Mouse (Mus musculus): ENCODE data around the gene Fabp6. TPM values are rescaled to one million over a fixed set of nuclear protein-coding genes. Genes with fewer than 3 reads are reported as not detected.

Fabp6 gene
- polyA plus RNA-seq, 1 experiment: not detected

- Histone ChIP-seq H3K36me3 (ENCODE audit: control insufficient read depth, insufficient read depth, low read length) (no peaks in the 10 kb centered on the region), H3K4me3 (ENCODE audit: control insufficient read depth, low read depth, low read length) (no peak overlapping the region), H3K4me1 (ENCODE audit: control insufficient read depth, insufficient read depth, low read length) (no peaks in the 10 kb centered on the region), H3K27ac (ENCODE audit: control insufficient read depth, insufficient read depth, low read depth, low read length) (no peak overlapping the region), H3K27me3 (ENCODE audit: control insufficient read depth, insufficient read depth, low read length) (no peaks in the 10 kb centered on the region)
- TF ChIP-seq CTCF (IDR thresholded peaks at IDR 0.05; ENCODE audit: control insufficient read depth, insufficient read depth, insufficient replicate concordance, low read depth, low read length): no peak
- no peak for TF ChIP-seq POLR2A (IDR thresholded peaks at IDR 0.05; ENCODE audit: control insufficient read depth, low read depth, low read length)
These were observed 41.6 kb downstream of the Fabp6 start for GRCm38 (mm10) chr11:43559515-43560292.

- Histone ChIP-seq H3K36me3 (ENCODE audit: control insufficient read depth, insufficient read depth, low read length) (no peaks in the 10 kb centered on the region), H3K27ac (ENCODE audit: control insufficient read depth, insufficient read depth, low read depth, low read length) (no peak overlapping the region), H3K27me3 (ENCODE audit: control insufficient read depth, insufficient read depth, low read length) (no peaks in the 10 kb centered on the region), H3K4me1 (ENCODE audit: control insufficient read depth, insufficient read depth, low read length) (no peaks in the 10 kb centered on the region), H3K4me3 (ENCODE audit: control insufficient read depth, low read depth, low read length) (no peak overlapping the region)
- no peak for TF ChIP-seq POLR2A (IDR thresholded peaks at IDR 0.05; ENCODE audit: control insufficient read depth, low read depth, low read length)
- peak; percentile 8; the same call in 1 of the 2 replicates for TF ChIP-seq CTCF (IDR thresholded peaks at IDR 0.05; ENCODE audit: control insufficient read depth, insufficient read depth, insufficient replicate concordance, low read depth, low read length)
These were observed 44.8 kb downstream of the Fabp6 start for GRCm38 (mm10) chr11:43556538-43556937.

- TF ChIP-seq CTCF (IDR thresholded peaks at IDR 0.05; ENCODE audit: control insufficient read depth, insufficient read depth, insufficient replicate concordance, low read depth, low read length) (no peak), POLR2A (IDR thresholded peaks at IDR 0.05; ENCODE audit: control insufficient read depth, low read depth, low read length) (no peak)
- Histone ChIP-seq H3K27ac (ENCODE audit: control insufficient read depth, insufficient read depth, low read depth, low read length) (no peak overlapping the region), H3K4me1 (ENCODE audit: control insufficient read depth, insufficient read depth, low read length) (peaks cover 6% of the 10 kb centered on the region), H3K27me3 (ENCODE audit: control insufficient read depth, insufficient read depth, low read length) (no peaks in the 10 kb centered on the region), H3K36me3 (ENCODE audit: control insufficient read depth, insufficient read depth, low read length) (no peaks in the 10 kb centered on the region), H3K4me3 (ENCODE audit: control insufficient read depth, low read depth, low read length) (no peak overlapping the region)
These were observed 48.7 kb downstream of the Fabp6 start for GRCm38 (mm10) chr11:43552675-43553074.

GRCm38 (mm10) chr11:43551756-43552155, 49.6 kb downstream of the Fabp6 start:
- Histone ChIP-seq H3K4me3 (ENCODE audit: control insufficient read depth, low read depth, low read length) (no peak overlapping the region), H3K27me3 (ENCODE audit: control insufficient read depth, insufficient read depth, low read length) (no peaks in the 10 kb centered on the region), H3K4me1 (ENCODE audit: control insufficient read depth, insufficient read depth, low read length) (peaks cover 6% of the 10 kb centered on the region), H3K27ac (ENCODE audit: control insufficient read depth, insufficient read depth, low read depth, low read length) (no peak overlapping the region), H3K36me3 (ENCODE audit: control insufficient read depth, insufficient read depth, low read length) (no peaks in the 10 kb centered on the region)
- TF ChIP-seq CTCF (IDR thresholded peaks at IDR 0.05; ENCODE audit: control insufficient read depth, insufficient read depth, insufficient replicate concordance, low read depth, low read length): no peak
- no peak for TF ChIP-seq POLR2A (IDR thresholded peaks at IDR 0.05; ENCODE audit: control insufficient read depth, low read depth, low read length)

GRCm38 (mm10) chr11:43549701-43550100, 51.6 kb downstream of the Fabp6 start:
- no peak overlapping the region for H3K4me3 ChIP-seq (ENCODE audit: control insufficient read depth, low read depth, low read length)
- TF ChIP-seq POLR2A (IDR thresholded peaks at IDR 0.05; ENCODE audit: control insufficient read depth, low read depth, low read length) (no peak), CTCF (IDR thresholded peaks at IDR 0.05; ENCODE audit: control insufficient read depth, insufficient read depth, insufficient replicate concordance, low read depth, low read length) (no peak)
- peaks cover 6% of the 10 kb centered on the region for H3K4me1 ChIP-seq (ENCODE audit: control insufficient read depth, insufficient read depth, low read length)
- no peaks in the 10 kb centered on the region for H3K36me3 ChIP-seq (ENCODE audit: control insufficient read depth, insufficient read depth, low read length)
- H3K27me3 ChIP-seq (ENCODE audit: control insufficient read depth, insufficient read depth, low read length): no peaks in the 10 kb centered on the region
- H3K27ac ChIP-seq (ENCODE audit: control insufficient read depth, insufficient read depth, low read depth, low read length): peak overlapping the region; percentile 25; the same call in 1 of the 2 replicates

GRCm38 (mm10) chr11:43548657-43549435, 52.5 kb downstream of the Fabp6 start:
- Histone ChIP-seq H3K27me3 (ENCODE audit: control insufficient read depth, insufficient read depth, low read length) (no peaks in the 10 kb centered on the region), H3K27ac (ENCODE audit: control insufficient read depth, insufficient read depth, low read depth, low read length) (peak overlapping the region; percentile 25), H3K4me3 (ENCODE audit: control insufficient read depth, low read depth, low read length) (no peak overlapping the region), H3K36me3 (ENCODE audit: control insufficient read depth, insufficient read depth, low read length) (no peaks in the 10 kb centered on the region), H3K4me1 (ENCODE audit: control insufficient read depth, insufficient read depth, low read length) (peaks cover 6% of the 10 kb centered on the region)
- TF ChIP-seq POLR2A (IDR thresholded peaks at IDR 0.05; ENCODE audit: control insufficient read depth, low read depth, low read length): no peak
- no peak for TF ChIP-seq CTCF (IDR thresholded peaks at IDR 0.05; ENCODE audit: control insufficient read depth, insufficient read depth, insufficient replicate concordance, low read depth, low read length)

- no peaks in the 10 kb centered on the region for H3K27me3 ChIP-seq (ENCODE audit: control insufficient read depth, insufficient read depth, low read length)
- H3K4me3 ChIP-seq (ENCODE audit: control insufficient read depth, low read depth, low read length): no peak overlapping the region
- peaks cover 6% of the 10 kb centered on the region for H3K4me1 ChIP-seq (ENCODE audit: control insufficient read depth, insufficient read depth, low read length)
- H3K27ac ChIP-seq (ENCODE audit: control insufficient read depth, insufficient read depth, low read depth, low read length): no peak overlapping the region; the same call in 1 of the 2 replicates
- TF ChIP-seq POLR2A (IDR thresholded peaks at IDR 0.05; ENCODE audit: control insufficient read depth, low read depth, low read length) (no peak), CTCF (IDR thresholded peaks at IDR 0.05; ENCODE audit: control insufficient read depth, insufficient read depth, insufficient replicate concordance, low read depth, low read length) (no peak)
- H3K36me3 ChIP-seq (ENCODE audit: control insufficient read depth, insufficient read depth, low read length): no peaks in the 10 kb centered on the region
These were observed 53.2 kb downstream of the Fabp6 start for GRCm38 (mm10) chr11:43548148-43548547.
